Mouse (Mus musculus): ENCODE results near the gene Mroh9. TPM values are rescaled to one million over a fixed set of nuclear protein-coding genes. Genes with fewer than 3 reads are reported as not detected.

Mroh9 gene
- polyA plus RNA-seq, 1 experiment from 2014 or later = not detected

DNA sequence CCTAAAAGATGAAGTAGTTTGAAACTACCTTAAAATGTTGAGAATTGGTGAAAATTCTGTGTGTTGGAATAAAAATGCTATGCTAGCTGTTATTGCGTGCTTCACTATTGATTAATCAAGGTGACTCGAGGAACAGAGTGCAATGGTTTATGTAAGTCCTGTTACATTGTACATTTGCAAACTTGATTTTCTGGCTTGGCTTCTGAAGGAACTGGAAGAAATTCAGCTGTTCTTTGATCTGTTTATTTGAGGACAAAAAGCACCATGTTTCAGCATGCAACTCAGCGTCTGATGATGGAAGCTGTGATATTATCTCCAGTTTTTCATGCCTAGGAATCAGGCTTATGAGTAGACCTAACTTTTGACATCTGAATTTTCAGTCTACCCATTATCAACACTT lies 97.9 kb downstream of the Mroh9 start:
- ATAC-seq (ENCODE audit: low read depth) = no peak
- Histone ChIP-seq H3K9me3 (replicated peaks; ENCODE audit: control insufficient read depth, low read length) (no peaks in the 10 kb centered on the region), H3K4me2 (ENCODE audit: low read depth, low read length) (no peak overlapping the region), H3K36me3 (ENCODE audit: control insufficient read depth, insufficient read depth) (no peaks in the 10 kb centered on the region), H3K4me1 (ENCODE audit: control insufficient read depth, low read depth, low read length) (no peaks in the 10 kb centered on the region), H3K9ac (ENCODE audit: low read depth, low read length) (no peak overlapping the region), H3K27ac (ENCODE audit: low read length) (no peak overlapping the region), H3K27me3 (ENCODE audit: control insufficient read depth, insufficient read depth, low read depth, low read length) (no peaks in the 10 kb centered on the region), H3K4me3 (ENCODE audit: low read depth, low read length) (no peak overlapping the region)
- 63% methylated on average over 3 of the region's 3 CpGs for WGBS (ENCODE audit: insufficient replicate concordance)

DNA sequence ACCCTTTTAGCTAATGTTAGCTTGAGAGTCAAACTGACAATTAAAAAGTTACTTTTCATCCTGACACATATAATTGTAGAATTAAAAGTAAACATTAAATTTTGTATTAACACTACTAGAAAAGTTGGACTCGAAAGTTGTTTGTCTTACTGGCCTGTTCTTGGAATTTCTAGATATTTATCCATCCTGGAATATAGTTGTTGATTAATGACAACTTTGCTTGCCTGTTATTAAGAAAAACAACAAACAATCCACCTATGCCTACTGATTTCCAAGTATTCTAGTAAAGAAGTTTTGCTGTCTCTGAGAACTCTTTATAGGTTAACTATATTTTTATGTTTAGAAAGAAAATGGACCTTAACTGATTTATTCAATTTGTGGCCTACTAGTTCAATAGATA lies 98.7 kb downstream of the Mroh9 start:
- WGBS (ENCODE audit: insufficient replicate concordance) = 62% methylated on average over 1 of the region's 1 CpGs
- H3K27me3 ChIP-seq (ENCODE audit: control insufficient read depth, insufficient read depth, low read depth, low read length) = no peaks in the 10 kb centered on the region
- no peak overlapping the region for H3K27ac ChIP-seq (ENCODE audit: low read length)
- H3K4me2 ChIP-seq (ENCODE audit: low read depth, low read length) = no peak overlapping the region
- no peaks in the 10 kb centered on the region for H3K36me3 ChIP-seq (ENCODE audit: control insufficient read depth, insufficient read depth)
- H3K9ac ChIP-seq (ENCODE audit: low read depth, low read length) = no peak overlapping the region
- no peak overlapping the region for H3K4me3 ChIP-seq (ENCODE audit: low read depth, low read length)
- no peak for ATAC-seq (ENCODE audit: low read depth)
- H3K4me1 ChIP-seq (ENCODE audit: control insufficient read depth, low read depth, low read length) = no peaks in the 10 kb centered on the region
- H3K9me3 ChIP-seq (replicated peaks; ENCODE audit: control insufficient read depth, low read length) = no peaks in the 10 kb centered on the region

DNA sequence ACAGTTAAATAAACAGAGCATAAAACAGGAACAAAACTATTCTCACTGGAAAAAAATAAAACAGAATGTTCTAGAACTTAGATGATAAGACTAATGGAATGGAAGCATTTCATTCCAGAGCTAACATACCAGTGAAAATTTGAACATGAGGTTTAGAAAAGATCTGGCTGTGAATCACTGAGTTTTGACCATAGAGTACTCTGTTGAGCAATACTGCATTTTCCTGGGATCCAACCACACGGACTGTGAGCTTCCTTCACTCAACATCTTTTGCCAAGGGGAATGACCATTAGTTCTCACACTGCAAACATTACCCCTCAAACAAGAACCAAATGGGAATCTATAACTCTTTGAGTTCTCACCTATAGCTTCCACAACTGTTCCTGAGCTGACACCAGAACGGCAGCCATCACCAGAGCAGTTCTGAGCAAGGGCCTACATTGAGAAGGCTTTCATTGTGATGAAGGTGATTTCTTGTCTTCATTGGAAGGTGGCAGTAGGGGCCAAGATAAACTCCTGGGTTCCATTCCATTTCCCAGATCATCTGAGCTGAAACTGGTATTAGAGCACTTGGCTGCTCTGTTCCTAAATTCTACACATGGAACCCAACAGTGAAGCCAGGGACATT lies 99.2 kb downstream of the Mroh9 start:
- WGBS (ENCODE audit: insufficient replicate concordance) = 63% methylated on average over 2 of the region's 2 CpGs
- Histone ChIP-seq H3K27me3 (ENCODE audit: control insufficient read depth, insufficient read depth, low read depth, low read length) (no peaks in the 10 kb centered on the region), H3K36me3 (ENCODE audit: control insufficient read depth, insufficient read depth) (no peaks in the 10 kb centered on the region), H3K4me2 (ENCODE audit: low read depth, low read length) (no peak overlapping the region), H3K27ac (ENCODE audit: low read length) (no peak overlapping the region), H3K4me3 (ENCODE audit: low read depth, low read length) (no peak overlapping the region), H3K4me1 (ENCODE audit: control insufficient read depth, low read depth, low read length) (no peaks in the 10 kb centered on the region), H3K9me3 (replicated peaks; ENCODE audit: control insufficient read depth, low read length) (no peaks in the 10 kb centered on the region), H3K9ac (ENCODE audit: low read depth, low read length) (no peak overlapping the region)
- ATAC-seq (ENCODE audit: low read depth) = no peak

DNA sequence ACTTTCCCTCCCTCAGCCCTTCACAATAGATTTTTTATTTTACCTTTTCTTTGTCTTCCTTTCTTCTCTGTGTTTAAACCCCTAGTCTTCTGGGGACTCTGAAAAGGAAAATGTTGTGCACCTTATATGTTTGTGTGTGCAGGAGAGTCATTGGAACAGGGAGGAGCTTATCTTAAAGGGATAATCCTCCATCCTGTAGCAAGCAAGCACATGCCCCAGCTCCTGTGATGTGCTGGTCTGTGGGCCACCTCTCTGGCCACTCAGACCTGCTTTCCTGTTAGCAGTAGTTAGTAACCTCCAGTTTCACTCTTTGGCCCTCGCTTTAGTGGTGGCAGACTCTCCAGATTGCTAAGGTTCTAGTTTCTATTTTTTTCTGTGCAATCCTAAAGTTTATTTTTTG lies 101.0 kb downstream of the Mroh9 start, which contains the start of gene Fmo3:
Gene Fmo3, minus strand, starts transcription at position 101 of the 400 bp plus-strand sequence.
- no peaks in the 10 kb centered on the region for H3K27me3 ChIP-seq (ENCODE audit: control insufficient read depth, insufficient read depth, low read depth, low read length)
- H3K4me3 ChIP-seq (ENCODE audit: low read depth, low read length) = no peak within 1 kb of the TSS
- no peak within 1 kb of the TSS for H3K4me2 ChIP-seq (ENCODE audit: low read depth, low read length)
- no peaks in the 10 kb centered on the region for H3K4me1 ChIP-seq (ENCODE audit: control insufficient read depth, low read depth, low read length)
- H3K27ac ChIP-seq (ENCODE audit: low read length) = no peak within 1 kb of the TSS
- no peak for ATAC-seq (ENCODE audit: low read depth)
- H3K36me3 ChIP-seq (ENCODE audit: control insufficient read depth, insufficient read depth) = no peaks in the 10 kb centered on the region
- WGBS (ENCODE audit: insufficient replicate concordance) = 33% methylated on average over 1 of the region's 1 CpGs
- H3K9me3 ChIP-seq (replicated peaks; ENCODE audit: control insufficient read depth, low read length) = no peaks in the 10 kb centered on the region
- no peak within 1 kb of the TSS for H3K9ac ChIP-seq (ENCODE audit: low read depth, low read length)

Other genes with a start within 250 kb of the Mroh9 start
- gene Fmo1, start 219.1 kb downstream of the Mroh9 start, polyA plus RNA-seq (2015; fragmentation: Nextera tagmentation; extraction: Ambion mirVana) = 32.4 and 39.5 TPM in 2 replicates
- 0.21 and 0.32 TPM in 2 replicates for gene Fmo2, start 186.9 kb downstream of the Mroh9 start, polyA plus RNA-seq (2015; fragmentation: Nextera tagmentation; extraction: Ambion mirVana)
- gene Fmo6, start 148.2 kb downstream of the Mroh9 start, polyA plus RNA-seq (2015; fragmentation: Nextera tagmentation; extraction: Ambion mirVana) = not detected in 2 replicates
- not detected in 2 replicates for gene Fmo3, start 101.1 kb downstream of the Mroh9 start, polyA plus RNA-seq (2015; fragmentation: Nextera tagmentation; extraction: Ambion mirVana)
- 0.25 and 0.28 TPM in 2 replicates for gene Prrx1, start 228.0 kb upstream of the Mroh9 start, polyA plus RNA-seq (2015; fragmentation: Nextera tagmentation; extraction: Ambion mirVana)